Comparison of ENCODE assay signal across 14 mouse cellular contexts in the genomic region with DNA sequence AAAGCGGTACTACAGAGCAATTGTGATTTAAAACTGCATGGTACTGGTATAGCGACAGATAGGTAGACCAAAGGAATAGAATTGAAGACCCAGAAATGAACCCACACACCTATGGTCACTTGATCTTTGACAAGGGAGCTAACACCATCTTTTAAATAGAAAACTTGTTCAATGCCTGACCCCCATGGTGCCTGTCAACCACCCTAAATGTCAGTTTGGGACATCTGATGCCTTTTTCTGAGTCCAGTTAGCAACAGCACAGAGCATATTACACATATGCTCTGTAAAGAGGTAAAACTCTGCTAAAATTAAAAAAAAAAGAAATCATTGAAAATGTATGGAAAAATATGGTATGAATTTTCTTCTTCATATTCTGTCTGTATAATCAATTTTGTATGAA. TPM values are rescaled to one million over a fixed set of nuclear protein-coding genes. Genes with fewer than 3 reads are reported as not detected.
"Had no signal": no experiment of that assay in that cellular context is flagged by ENCODE, and none has a peak within 500 bp of the region (broad histone marks: within the 10 kb centered on the region; RNA-seq: fewer than 3 reads in every experiment).

No protein-coding gene starts in this region.

- DNase-seq: kidney, adult 8-10 months; kidney, postnatal 10 days; kidney, postnatal 36 days; layer of hippocampus, postnatal 36 days; liver, embryonic 13.5 days; lung, embryonic 14.5 days; midbrain, embryonic 14.5 days; right cerebral cortex, postnatal 25 days; thymus, postnatal 25 days had no signal

RNA-seq across cellular contexts. Expression of a gene that starts 41.8 kb away (rescaled TPM):
- total RNA-seq: layer of hippocampus, adult 8-10 months; layer of hippocampus, postnatal 36 days; left cerebral cortex, adult 2 months; left cerebral cortex, postnatal 36 days; liver, adult 2 months; midbrain, postnatal 0 days had no signal
